Mouse (Mus musculus): Measurements from ENCODE around the gene Schip1. TPM values are rescaled to one million over a fixed set of nuclear protein-coding genes. Genes with fewer than 3 reads are reported as not detected.

Schip1 gene
- polyA plus RNA-seq, 1 experiment from 2014 or later: 154 TPM

DNA sequence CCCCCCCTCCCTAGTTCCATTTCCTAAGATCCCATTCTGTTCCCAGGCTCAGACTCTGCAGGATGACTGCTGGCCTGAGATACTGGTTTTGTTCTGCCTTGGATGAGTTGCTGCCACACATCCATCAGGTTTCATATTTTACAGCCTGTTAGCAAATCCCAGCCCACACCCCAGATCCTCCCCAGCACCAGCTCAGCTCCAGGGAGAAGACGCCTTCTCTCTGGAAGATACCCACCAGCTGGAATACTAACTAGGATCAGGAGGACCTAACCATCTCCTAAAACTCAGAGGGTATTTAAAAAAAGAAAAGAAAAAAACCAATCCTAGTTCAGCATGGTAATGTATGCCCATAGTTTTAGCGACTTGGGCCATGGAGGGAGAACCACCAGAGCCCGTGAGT is 585.6 kb downstream of the Schip1 start:
- Histone ChIP-seq H3K27me3 (no peaks in the 10 kb centered on the region), H3K9ac (no peak overlapping the region), H3K4me3 (no peak overlapping the region), H3K27ac (replicated peaks) (no peak overlapping the region), H3K9me3 (no peaks in the 10 kb centered on the region), H3K4me2 (no peak overlapping the region), H3K36me3 (no peaks in the 10 kb centered on the region), H3K4me1 (replicated peaks) (no peaks in the 10 kb centered on the region)
- WGBS: 95% methylated on average over 3 of the region's 3 CpGs
- no peak for ATAC-seq (ENCODE audit: low FRiP score, low read depth)

DNA sequence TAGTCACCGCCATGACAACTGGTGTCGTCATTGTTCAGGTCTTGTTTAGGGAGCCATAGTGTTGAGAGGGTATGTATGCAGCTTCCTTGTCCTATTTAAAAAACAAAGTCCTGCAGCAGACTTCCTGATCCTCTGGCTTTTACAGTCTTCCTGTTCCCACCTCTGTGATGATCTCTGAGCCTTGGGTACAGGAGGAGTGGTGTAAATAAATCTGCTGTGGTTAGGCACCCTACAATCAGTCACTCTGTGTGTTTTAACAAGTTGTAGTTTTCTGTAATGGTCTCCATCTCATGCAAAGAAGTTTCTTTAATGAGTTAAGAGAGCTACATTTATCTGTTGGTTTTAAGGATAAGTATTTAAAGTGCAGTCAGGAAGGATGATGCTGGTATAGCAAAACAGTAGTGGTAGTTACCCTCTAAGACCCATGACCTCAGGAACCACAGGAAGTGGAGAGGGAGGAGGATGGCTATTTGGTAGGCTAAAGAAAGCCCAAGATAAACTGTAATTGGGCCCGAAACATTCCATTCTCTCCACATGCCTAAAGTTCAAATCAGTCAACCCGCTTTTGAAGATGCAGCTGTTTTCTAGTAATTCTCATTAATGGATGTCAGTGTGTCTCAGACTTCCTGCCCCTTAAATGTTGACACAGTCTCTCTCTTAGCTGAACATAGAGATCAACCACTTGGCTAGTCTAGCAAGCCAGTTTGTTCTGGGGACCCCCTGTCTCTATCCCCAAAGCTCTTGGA is 592.2 kb downstream of the Schip1 start:
- H3K27ac ChIP-seq (replicated peaks): no peak overlapping the region
- no peaks in the 10 kb centered on the region for H3K4me1 ChIP-seq (replicated peaks)
- H3K4me2 ChIP-seq: no peak overlapping the region
- no peak overlapping the region for H3K9ac ChIP-seq
- no peaks in the 10 kb centered on the region for H3K36me3 ChIP-seq
- H3K9me3 ChIP-seq: no peaks in the 10 kb centered on the region
- 79% methylated on average over 4 of the region's 4 CpGs for WGBS
- no peaks in the 10 kb centered on the region for H3K27me3 ChIP-seq
- no peak overlapping the region for H3K4me3 ChIP-seq
- no peak for ATAC-seq (ENCODE audit: low FRiP score, low read depth)

DNA sequence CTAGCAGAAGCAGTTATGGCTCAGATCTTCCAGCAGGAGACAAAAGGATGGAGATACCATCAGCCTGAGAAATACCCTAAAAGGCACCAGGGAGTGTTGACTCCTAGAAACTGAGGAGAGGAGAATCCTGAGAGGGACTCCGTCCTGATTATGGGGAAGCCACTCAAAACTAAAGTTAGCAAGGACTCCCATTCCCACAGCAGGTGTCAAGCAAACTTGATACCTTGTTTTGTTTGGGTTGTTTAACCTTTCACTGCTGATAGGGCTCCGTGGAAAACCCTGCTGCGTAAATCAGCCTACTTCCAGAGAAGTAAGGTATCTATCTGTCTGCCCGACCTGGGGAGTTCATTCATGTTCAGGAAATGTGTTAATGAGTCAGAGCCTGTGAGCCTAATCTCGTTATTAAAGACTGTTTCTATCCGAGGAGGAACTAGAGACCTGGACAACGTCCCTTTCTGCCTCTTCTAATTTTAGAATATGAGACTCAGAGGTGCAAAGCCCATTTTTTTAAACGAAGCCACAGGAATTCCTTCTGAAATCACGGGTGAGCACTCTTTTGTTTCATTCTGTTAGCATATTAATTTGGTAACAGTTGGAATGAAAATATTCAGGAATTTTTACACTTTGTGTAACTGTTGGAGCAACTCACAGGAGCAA is 593.1 kb downstream of the Schip1 start:
- Histone ChIP-seq H3K27ac (replicated peaks) (no peak overlapping the region), H3K4me3 (no peak overlapping the region), H3K9me3 (no peaks in the 10 kb centered on the region), H3K4me1 (replicated peaks) (no peaks in the 10 kb centered on the region), H3K4me2 (no peak overlapping the region), H3K27me3 (no peaks in the 10 kb centered on the region), H3K9ac (no peak overlapping the region), H3K36me3 (no peaks in the 10 kb centered on the region)
- WGBS: 52% methylated on average over 9 of the region's 9 CpGs
- ATAC-seq (ENCODE audit: low FRiP score, low read depth): no peak

DNA sequence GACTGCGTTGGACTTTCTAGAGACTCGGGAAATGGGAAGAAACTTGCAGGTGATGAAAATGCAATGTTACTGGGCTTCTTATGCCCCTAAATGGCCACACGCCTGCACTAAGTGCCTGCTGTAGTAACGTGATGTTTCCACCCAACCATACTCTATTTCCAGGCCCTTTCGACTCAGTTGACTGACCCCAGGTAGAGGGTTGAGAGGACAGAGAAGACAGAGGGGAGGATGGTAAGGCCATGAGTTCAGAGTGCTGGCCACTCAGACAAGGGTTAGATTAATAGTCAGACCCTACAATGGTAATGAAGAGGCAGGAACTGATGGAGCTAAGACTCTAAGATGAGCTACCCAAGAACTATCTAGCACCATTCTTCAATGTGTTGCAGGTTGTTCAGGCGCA is 595.4 kb downstream of the Schip1 start:
- WGBS: 96% methylated on average over 6 of the region's 6 CpGs
- Histone ChIP-seq H3K36me3 (no peaks in the 10 kb centered on the region), H3K4me3 (no peak overlapping the region), H3K9me3 (no peaks in the 10 kb centered on the region), H3K27me3 (no peaks in the 10 kb centered on the region), H3K4me2 (no peak overlapping the region), H3K4me1 (replicated peaks) (no peaks in the 10 kb centered on the region; the same call in 1 of the 2 replicates), H3K27ac (replicated peaks) (no peak overlapping the region), H3K9ac (no peak overlapping the region)
- no peak for ATAC-seq (ENCODE audit: low FRiP score, low read depth)

DNA sequence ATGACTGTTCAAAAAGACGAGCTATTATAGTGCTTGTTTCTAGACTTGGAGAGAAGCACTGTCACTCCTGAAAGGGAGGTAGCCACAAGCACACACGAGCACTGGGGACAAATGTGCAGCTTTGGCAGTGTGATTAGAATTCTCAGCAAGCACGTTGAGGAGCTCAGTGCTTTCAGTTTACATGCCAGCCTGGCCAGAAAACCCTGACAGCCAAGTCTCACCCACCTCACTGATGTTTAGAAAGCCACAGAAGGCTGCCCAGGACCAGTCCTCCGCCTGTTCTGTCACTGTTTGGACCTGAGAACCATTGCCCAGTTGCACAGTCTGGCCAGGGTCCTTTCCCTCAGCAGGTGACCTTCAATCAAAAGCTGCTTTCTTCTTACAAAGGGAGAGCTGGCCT is 595.9 kb downstream of the Schip1 start:
- H3K4me2 ChIP-seq: no peak overlapping the region
- H3K9ac ChIP-seq: no peak overlapping the region
- no peaks in the 10 kb centered on the region; the same call in 1 of the 2 replicates for H3K4me1 ChIP-seq (replicated peaks)
- WGBS: 54% methylated on average over 4 of the region's 4 CpGs
- ATAC-seq (ENCODE audit: low FRiP score, low read depth): 0 out of 2 replicates have a peak, but pooled peaks have one; percentile 56
- no peak overlapping the region for H3K4me3 ChIP-seq
- H3K9me3 ChIP-seq: no peaks in the 10 kb centered on the region
- H3K27ac ChIP-seq (replicated peaks): no peak overlapping the region
- H3K36me3 ChIP-seq: no peaks in the 10 kb centered on the region
- H3K27me3 ChIP-seq: no peaks in the 10 kb centered on the region

DNA sequence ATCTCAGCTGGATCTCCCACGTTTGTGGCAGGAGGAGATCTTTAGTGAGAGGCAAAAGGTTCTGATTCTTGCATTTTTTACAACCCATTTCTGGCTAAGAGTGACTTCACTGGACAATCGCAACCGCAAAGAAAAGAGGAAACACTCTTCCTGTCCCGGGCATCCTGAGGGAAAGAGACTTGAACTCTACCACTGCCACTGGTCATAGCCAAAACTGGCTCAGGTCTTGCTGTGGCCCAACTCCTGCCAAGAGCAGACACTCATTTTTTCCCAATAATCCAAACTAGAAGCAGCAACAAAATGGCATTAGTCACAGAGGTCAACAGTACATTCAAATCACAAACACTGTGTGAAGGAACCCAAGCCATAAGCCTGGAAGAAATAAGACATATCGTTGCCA is 597.8 kb downstream of the Schip1 start:
- no peak overlapping the region for H3K4me2 ChIP-seq
- H3K4me1 ChIP-seq (replicated peaks): no peaks in the 10 kb centered on the region; the same call in 1 of the 2 replicates
- H3K9me3 ChIP-seq: no peaks in the 10 kb centered on the region
- no peaks in the 10 kb centered on the region for H3K36me3 ChIP-seq
- no peak overlapping the region for H3K27ac ChIP-seq (replicated peaks)
- no peak overlapping the region for H3K9ac ChIP-seq
- WGBS: 89% methylated on average over 5 of the region's 5 CpGs
- ATAC-seq (ENCODE audit: low FRiP score, low read depth): no peak
- H3K4me3 ChIP-seq: no peak overlapping the region
- H3K27me3 ChIP-seq: no peaks in the 10 kb centered on the region

DNA sequence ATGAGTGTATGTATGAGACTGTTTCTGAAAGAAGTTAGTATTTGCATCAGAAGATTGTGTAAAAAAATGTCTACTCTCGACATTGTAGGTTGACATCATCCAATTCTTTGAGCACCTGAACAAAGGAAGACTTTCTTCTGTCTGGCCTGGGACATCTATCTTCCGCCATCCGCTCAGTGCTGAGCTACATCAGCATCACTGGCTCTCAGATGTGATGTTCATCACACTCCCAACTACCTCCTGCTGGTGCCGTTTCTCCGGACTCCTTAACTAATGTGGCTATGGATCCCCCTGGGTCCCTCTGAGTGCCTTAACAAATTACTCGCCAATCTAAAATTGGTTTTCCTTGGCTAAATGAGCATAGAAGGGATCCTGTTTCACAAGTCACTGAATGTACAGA is 599.7 kb downstream of the Schip1 start:
- Histone ChIP-seq H3K27ac (replicated peaks) (0 out of 2 replicates have a peak overlapping the region, but pooled peaks have one; percentile 10), H3K4me1 (replicated peaks) (no peaks in the 10 kb centered on the region; the same call in 1 of the 2 replicates), H3K36me3 (no peaks in the 10 kb centered on the region), H3K4me3 (no peak overlapping the region), H3K27me3 (no peaks in the 10 kb centered on the region), H3K9ac (no peak overlapping the region), H3K9me3 (no peaks in the 10 kb centered on the region), H3K4me2 (no peak overlapping the region)
- 39% methylated on average over 6 of the region's 6 CpGs for WGBS
- no peak for ATAC-seq (ENCODE audit: low FRiP score, low read depth)

DNA sequence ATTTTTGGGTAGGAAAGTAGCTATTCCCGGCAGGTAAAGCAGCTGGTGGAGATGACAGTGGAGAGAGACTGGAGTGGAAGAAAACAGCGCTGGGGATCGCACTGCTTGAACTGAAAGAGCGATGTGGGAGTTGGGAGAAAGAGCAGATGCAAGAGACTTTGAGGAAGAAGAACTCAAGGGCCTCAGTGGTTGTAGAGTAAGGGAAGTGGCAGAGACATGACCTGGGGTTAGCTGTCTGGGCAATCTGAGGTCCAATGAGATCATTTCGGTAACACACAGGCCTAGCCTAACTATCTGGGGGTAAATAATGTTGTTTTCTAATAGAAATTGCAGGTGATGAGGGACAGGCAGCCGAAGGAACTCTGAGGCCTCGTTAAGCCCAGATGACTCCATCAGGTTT is 601.8 kb downstream of the Schip1 start:
- no peaks in the 10 kb centered on the region for H3K27me3 ChIP-seq
- no peaks in the 10 kb centered on the region; the same call in 1 of the 2 replicates for H3K4me1 ChIP-seq (replicated peaks)
- no peaks in the 10 kb centered on the region for H3K9me3 ChIP-seq
- no peak overlapping the region for H3K4me2 ChIP-seq
- 94% methylated on average over 7 of the region's 7 CpGs for WGBS
- H3K27ac ChIP-seq (replicated peaks): no peak overlapping the region
- no peak overlapping the region for H3K4me3 ChIP-seq
- no peaks in the 10 kb centered on the region for H3K36me3 ChIP-seq
- no peak for ATAC-seq (ENCODE audit: low FRiP score, low read depth)
- no peak overlapping the region for H3K9ac ChIP-seq

DNA sequence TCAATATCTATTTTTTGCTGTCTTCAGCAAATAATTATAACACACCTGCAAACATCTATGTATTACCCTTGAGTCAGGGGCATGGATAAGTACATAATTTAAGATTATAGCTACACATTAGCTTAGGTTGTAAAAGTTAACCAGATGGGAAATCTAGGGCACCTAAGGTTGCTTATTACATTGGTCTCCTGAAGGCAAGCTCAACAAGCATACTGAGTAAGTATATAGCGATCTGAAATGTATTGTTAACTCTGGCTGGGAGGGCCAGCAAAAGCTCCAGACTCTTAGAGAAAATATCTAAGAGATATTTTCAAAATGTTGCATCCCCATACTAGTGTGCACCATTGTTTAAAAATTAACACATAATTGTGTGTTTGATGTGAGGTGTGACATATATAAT is 603.2 kb downstream of the Schip1 start:
- Histone ChIP-seq H3K9ac (no peak overlapping the region), H3K27ac (replicated peaks) (no peak overlapping the region), H3K27me3 (no peaks in the 10 kb centered on the region), H3K36me3 (no peaks in the 10 kb centered on the region), H3K4me3 (no peak overlapping the region), H3K9me3 (no peaks in the 10 kb centered on the region), H3K4me2 (no peak overlapping the region), H3K4me1 (replicated peaks) (no peaks in the 10 kb centered on the region; the same call in 1 of the 2 replicates)
- no peak for ATAC-seq (ENCODE audit: low FRiP score, low read depth)
- 90% methylated on average over 1 of the region's 1 CpGs for whole genome bisulfite sequencing

DNA sequence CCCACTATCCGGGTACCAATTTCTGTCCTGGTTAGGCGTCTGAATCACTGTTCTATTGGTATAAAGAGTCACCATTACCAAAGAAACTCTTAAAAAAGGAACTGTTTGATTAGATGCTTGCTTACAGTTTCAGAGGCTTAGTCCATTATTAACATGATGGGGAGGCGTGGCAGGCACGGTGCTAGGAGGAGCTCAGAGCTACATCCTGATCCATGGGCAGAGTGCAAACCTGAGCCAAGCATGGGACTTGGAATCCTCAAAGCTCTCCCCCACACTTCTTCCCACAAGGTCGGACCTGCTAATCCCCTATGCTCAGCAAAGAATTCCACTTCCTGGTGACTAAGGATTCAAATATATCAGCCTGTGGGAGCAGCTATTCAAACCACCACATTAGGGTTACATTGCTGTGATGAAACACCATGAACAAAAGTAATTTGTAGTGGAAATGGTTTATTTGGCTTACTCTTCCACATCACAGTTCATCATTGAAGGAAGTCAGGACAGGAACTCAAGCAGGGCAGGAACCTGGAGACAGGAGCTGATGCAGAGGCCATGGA is 604.9 kb downstream of the Schip1 start:
- Histone ChIP-seq H3K36me3 (no peaks in the 10 kb centered on the region), H3K9me3 (no peaks in the 10 kb centered on the region), H3K27ac (replicated peaks) (no peak overlapping the region), H3K4me2 (no peak overlapping the region), H3K4me1 (replicated peaks) (no peaks in the 10 kb centered on the region), H3K27me3 (no peaks in the 10 kb centered on the region), H3K9ac (no peak overlapping the region), H3K4me3 (no peak overlapping the region)
- no peak for ATAC-seq (ENCODE audit: low FRiP score, low read depth)
- WGBS: 88% methylated on average over 5 of the region's 5 CpGs

DNA sequence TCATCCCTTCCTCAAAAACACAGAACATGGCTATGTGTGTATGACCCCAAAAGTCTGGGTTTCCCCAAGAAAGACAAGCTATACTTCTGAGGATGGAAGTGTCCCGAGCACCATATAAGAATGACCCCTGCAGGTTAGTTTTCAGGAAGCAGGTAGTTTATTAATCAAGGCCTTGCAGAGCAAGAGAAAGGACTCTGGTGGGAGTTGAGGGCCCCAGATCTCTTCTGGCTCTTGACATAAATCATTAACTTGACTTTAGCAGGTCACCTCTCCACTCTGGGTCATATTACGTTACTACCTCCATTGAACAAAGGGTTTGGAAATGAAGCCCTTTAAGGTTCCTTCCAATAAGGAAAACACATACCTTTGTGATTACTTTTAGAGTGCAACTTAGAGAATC is 610.1 kb downstream of the Schip1 start:
- 68% methylated on average over 2 of the region's 2 CpGs for WGBS
- Histone ChIP-seq H3K4me3 (no peak overlapping the region), H3K4me2 (no peak overlapping the region), H3K27ac (replicated peaks) (no peak overlapping the region), H3K9ac (no peak overlapping the region), H3K9me3 (no peaks in the 10 kb centered on the region), H3K36me3 (no peaks in the 10 kb centered on the region), H3K4me1 (replicated peaks) (no peaks in the 10 kb centered on the region), H3K27me3 (no peaks in the 10 kb centered on the region)
- no peak for ATAC-seq (ENCODE audit: low FRiP score, low read depth)

DNA sequence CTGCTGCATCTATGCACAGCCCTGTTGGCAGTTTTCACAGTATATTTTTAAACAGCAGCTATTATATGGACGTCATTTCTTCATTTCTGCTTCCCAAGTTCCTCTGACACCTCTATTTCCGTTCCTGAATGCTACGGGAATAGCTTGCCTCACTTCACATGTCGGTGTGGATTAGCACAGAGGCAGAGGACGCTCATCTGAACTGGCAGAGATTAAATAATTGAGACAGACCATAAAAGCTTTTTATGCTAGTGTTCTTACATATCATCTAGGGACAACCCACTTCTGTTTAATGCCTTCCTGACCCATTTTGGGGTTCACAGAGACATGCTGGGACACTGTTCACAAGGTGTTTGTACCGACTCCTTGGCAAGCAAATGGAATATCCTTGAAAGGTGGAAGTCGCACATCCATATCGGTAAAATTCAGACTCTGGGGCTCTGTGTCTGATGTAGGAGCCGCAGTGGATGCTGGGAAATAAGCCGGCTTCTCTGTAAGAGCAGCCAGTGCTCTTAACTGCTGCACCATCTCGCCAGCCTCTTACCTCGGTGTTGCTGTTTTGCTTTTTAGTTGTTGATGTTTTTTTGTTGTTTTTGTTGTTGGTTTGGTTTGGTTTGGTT is 610.7 kb downstream of the Schip1 start:
- Histone ChIP-seq H3K4me1 (replicated peaks) (no peaks in the 10 kb centered on the region), H3K9ac (no peak overlapping the region), H3K4me2 (no peak overlapping the region), H3K9me3 (no peaks in the 10 kb centered on the region), H3K27ac (replicated peaks) (no peak overlapping the region), H3K4me3 (no peak overlapping the region), H3K27me3 (no peaks in the 10 kb centered on the region), H3K36me3 (no peaks in the 10 kb centered on the region)
- 86% methylated on average over 12 of the region's 12 CpGs for WGBS
- no peak for ATAC-seq (ENCODE audit: low FRiP score, low read depth)

Measured in hindbrain, embryonic 15.5 days (tissue).